Mouse (Mus musculus): ENCODE measurements at regions not wholly inside any gene's neighbourhood (a gene's known extent, or its start where the extent isn't known, plus 50 kb on each side); places are given as distances from the start of the nearest gene placed in this dataset.

- WGBS: 88% methylated on average over 11 of the region's 11 CpGs
- Histone ChIP-seq H3K4me2 (ENCODE audit: low read length) (no peak overlapping the region), H3K27ac (ENCODE audit: low read length) (no peak overlapping the region), H3K36me3 (ENCODE audit: control insufficient read depth, insufficient read depth) (no peaks in the 10 kb centered on the region), H3K9me3 (ENCODE audit: control insufficient read depth, low read length) (no peaks in the 10 kb centered on the region), H3K4me1 (replicated peaks; ENCODE audit: control insufficient read depth, insufficient read depth, low read length) (no peaks in the 10 kb centered on the region), H3K4me3 (replicated peaks; ENCODE audit: low read length) (no peak overlapping the region), H3K9ac (replicated peaks; ENCODE audit: low read depth, low read length) (no peak overlapping the region), H3K27me3 (replicated peaks; ENCODE audit: control insufficient read depth, insufficient read depth, low read length) (no peaks in the 10 kb centered on the region)
- no peak for ATAC-seq
Measured at GRCm38 (mm10) chr15:87074559-87074958, 469.5 kb upstream of the Fam19a5 start.

DNA sequence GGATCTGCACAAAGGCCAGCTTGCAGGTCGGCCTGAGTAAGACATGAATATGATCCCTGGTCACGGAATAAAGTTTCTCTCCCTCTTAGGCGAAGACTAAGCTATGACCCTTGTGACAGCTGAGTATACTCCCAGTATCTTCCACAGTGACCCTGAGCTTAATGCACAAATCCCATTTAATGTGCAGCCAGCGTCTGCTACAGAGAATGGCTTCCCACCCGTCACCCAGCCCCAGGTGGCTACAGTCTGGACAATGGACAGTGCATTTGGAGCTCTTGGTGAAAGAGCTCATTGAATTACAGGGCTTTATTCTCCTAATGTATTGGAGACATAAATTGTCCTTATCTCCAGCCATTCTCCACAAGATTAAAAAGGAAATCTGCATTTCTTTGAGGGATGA lies 454.3 kb upstream of the Fam19a5 start:
- no peak overlapping the region for H3K4me3 ChIP-seq (replicated peaks; ENCODE audit: low read length)
- H3K4me1 ChIP-seq (replicated peaks; ENCODE audit: control insufficient read depth, insufficient read depth, low read length): no peaks in the 10 kb centered on the region
- 62% methylated on average over 5 of the region's 5 CpGs for WGBS
- no peaks in the 10 kb centered on the region for H3K36me3 ChIP-seq (ENCODE audit: control insufficient read depth, insufficient read depth)
- ATAC-seq: no peak
- H3K27ac ChIP-seq (ENCODE audit: low read length): no peak overlapping the region
- no peak overlapping the region for H3K9ac ChIP-seq (replicated peaks; ENCODE audit: low read depth, low read length)
- H3K27me3 ChIP-seq (replicated peaks; ENCODE audit: control insufficient read depth, insufficient read depth, low read length): no peaks in the 10 kb centered on the region
- H3K4me2 ChIP-seq (ENCODE audit: low read length): no peak overlapping the region
- no peaks in the 10 kb centered on the region for H3K9me3 ChIP-seq (ENCODE audit: control insufficient read depth, low read length)

- Histone ChIP-seq H3K4me2 (ENCODE audit: low read length) (no peak overlapping the region), H3K4me3 (replicated peaks; ENCODE audit: low read length) (no peak overlapping the region), H3K27me3 (replicated peaks; ENCODE audit: control insufficient read depth, insufficient read depth, low read length) (no peaks in the 10 kb centered on the region), H3K9me3 (ENCODE audit: control insufficient read depth, low read length) (no peaks in the 10 kb centered on the region), H3K9ac (replicated peaks; ENCODE audit: low read depth, low read length) (no peak overlapping the region), H3K27ac (ENCODE audit: low read length) (no peak overlapping the region), H3K36me3 (ENCODE audit: control insufficient read depth, insufficient read depth) (no peaks in the 10 kb centered on the region), H3K4me1 (replicated peaks; ENCODE audit: control insufficient read depth, insufficient read depth, low read length) (no peaks in the 10 kb centered on the region)
- WGBS: 61% methylated on average over 7 of the region's 7 CpGs
- ATAC-seq: no peak
Measured at GRCm38 (mm10) chr15:87091048-87091777, 452.9 kb upstream of the Fam19a5 start.

DNA sequence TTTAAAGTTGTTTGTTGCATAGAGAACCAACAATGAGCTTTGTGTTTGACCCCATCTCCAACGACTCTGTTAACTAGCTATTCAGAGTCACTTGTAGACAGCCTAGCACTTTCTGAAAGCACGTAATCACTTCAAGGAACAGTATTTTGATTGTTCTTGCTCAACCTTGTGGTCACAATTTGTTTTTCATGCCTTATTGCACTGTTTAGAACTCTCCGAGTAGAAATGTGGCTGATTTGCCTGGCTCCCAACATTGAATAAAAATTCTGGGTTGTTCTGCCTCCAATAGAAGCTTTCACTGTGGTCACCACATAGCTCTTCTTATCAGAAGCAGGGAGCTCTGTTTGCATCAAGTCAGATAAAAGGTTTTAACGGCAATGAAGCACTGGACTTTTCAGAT lies 446.9 kb upstream of the Fam19a5 start:
- Histone ChIP-seq H3K4me3 (replicated peaks; ENCODE audit: low read length) (no peak overlapping the region), H3K27me3 (replicated peaks; ENCODE audit: control insufficient read depth, insufficient read depth, low read length) (no peaks in the 10 kb centered on the region), H3K9ac (replicated peaks; ENCODE audit: low read depth, low read length) (no peak overlapping the region), H3K4me1 (replicated peaks; ENCODE audit: control insufficient read depth, insufficient read depth, low read length) (no peaks in the 10 kb centered on the region), H3K9me3 (ENCODE audit: control insufficient read depth, low read length) (no peaks in the 10 kb centered on the region; the same call in 1 of the 2 replicates), H3K4me2 (ENCODE audit: low read length) (no peak overlapping the region), H3K36me3 (ENCODE audit: control insufficient read depth, insufficient read depth) (no peaks in the 10 kb centered on the region), H3K27ac (ENCODE audit: low read length) (no peak overlapping the region)
- 30% methylated on average over 4 of the region's 4 CpGs for WGBS
- ATAC-seq: no peak

- Histone ChIP-seq H3K27ac (ENCODE audit: low read length) (no peak overlapping the region), H3K4me1 (replicated peaks; ENCODE audit: control insufficient read depth, insufficient read depth, low read length) (peaks cover 6% of the 10 kb centered on the region; the same call in 1 of the 2 replicates), H3K4me3 (replicated peaks; ENCODE audit: low read length) (no peak overlapping the region), H3K4me2 (ENCODE audit: low read length) (no peak overlapping the region), H3K36me3 (ENCODE audit: control insufficient read depth, insufficient read depth) (no peaks in the 10 kb centered on the region), H3K9me3 (ENCODE audit: control insufficient read depth, low read length) (peaks cover 5% of the 10 kb centered on the region), H3K9ac (replicated peaks; ENCODE audit: low read depth, low read length) (no peak overlapping the region), H3K27me3 (replicated peaks; ENCODE audit: control insufficient read depth, insufficient read depth, low read length) (no peaks in the 10 kb centered on the region)
- no peak for ATAC-seq
- WGBS: 64% methylated on average over 4 of the region's 4 CpGs
Measured at GRCm38 (mm10) chr15:87101146-87101545, 443.0 kb upstream of the Fam19a5 start.

GRCm38 (mm10) chr15:87102211-87102610 lies 441.9 kb upstream of the Fam19a5 start:
- no peak for ATAC-seq

GRCm38 (mm10) chr15:87105951-87106350 lies 438.1 kb upstream of the Fam19a5 start:
- peaks cover 9% of the 10 kb centered on the region; the same call in 1 of the 2 replicates for H3K4me1 ChIP-seq (replicated peaks; ENCODE audit: control insufficient read depth, insufficient read depth, low read length)
- no peak overlapping the region for H3K9ac ChIP-seq (replicated peaks; ENCODE audit: low read depth, low read length)
- peak overlapping the region; percentile 12; the same call in 1 of the 2 replicates for H3K27ac ChIP-seq (ENCODE audit: low read length)
- H3K4me2 ChIP-seq (ENCODE audit: low read length): no peak overlapping the region
- no peaks in the 10 kb centered on the region for H3K36me3 ChIP-seq (ENCODE audit: control insufficient read depth, insufficient read depth)
- 58% methylated on average over 8 of the region's 8 CpGs for WGBS
- H3K4me3 ChIP-seq (replicated peaks; ENCODE audit: low read length): no peak overlapping the region
- H3K9me3 ChIP-seq (ENCODE audit: control insufficient read depth, low read length): peaks cover 5% of the 10 kb centered on the region; the same call in 1 of the 2 replicates
- peak; percentile 66 for ATAC-seq
- H3K27me3 ChIP-seq (replicated peaks; ENCODE audit: control insufficient read depth, insufficient read depth, low read length): no peaks in the 10 kb centered on the region

More at GRCm38 (mm10) chr15:87102211-87102610, 441.9 kb upstream of the Fam19a5 start:
- no peak overlapping the region for H3K27ac ChIP-seq (ENCODE audit: low read length)
- peaks cover 9% of the 10 kb centered on the region; the same call in 1 of the 2 replicates for H3K4me1 ChIP-seq (replicated peaks; ENCODE audit: control insufficient read depth, insufficient read depth, low read length)
- peaks cover 5% of the 10 kb centered on the region for H3K9me3 ChIP-seq (ENCODE audit: control insufficient read depth, low read length)
- H3K4me2 ChIP-seq (ENCODE audit: low read length): no peak overlapping the region
- H3K27me3 ChIP-seq (replicated peaks; ENCODE audit: control insufficient read depth, insufficient read depth, low read length): no peaks in the 10 kb centered on the region
- no peak overlapping the region for H3K4me3 ChIP-seq (replicated peaks; ENCODE audit: low read length)
- H3K9ac ChIP-seq (replicated peaks; ENCODE audit: low read depth, low read length): no peak overlapping the region
- WGBS: 76% methylated on average over 4 of the region's 4 CpGs
- no peaks in the 10 kb centered on the region for H3K36me3 ChIP-seq (ENCODE audit: control insufficient read depth, insufficient read depth)

GRCm38 (mm10) chr15:87107701-87108100 lies 436.4 kb upstream of the Fam19a5 start:
- Histone ChIP-seq H3K36me3 (ENCODE audit: control insufficient read depth, insufficient read depth) (no peaks in the 10 kb centered on the region), H3K27me3 (replicated peaks; ENCODE audit: control insufficient read depth, insufficient read depth, low read length) (no peaks in the 10 kb centered on the region), H3K27ac (ENCODE audit: low read length) (no peak overlapping the region), H3K4me1 (replicated peaks; ENCODE audit: control insufficient read depth, insufficient read depth, low read length) (peaks cover 9% of the 10 kb centered on the region; the same call in 1 of the 2 replicates), H3K4me3 (replicated peaks; ENCODE audit: low read length) (no peak overlapping the region), H3K9me3 (ENCODE audit: control insufficient read depth, low read length) (peaks cover 5% of the 10 kb centered on the region; the same call in 1 of the 2 replicates), H3K9ac (replicated peaks; ENCODE audit: low read depth, low read length) (no peak overlapping the region), H3K4me2 (ENCODE audit: low read length) (no peak overlapping the region)
- WGBS: 76% methylated on average over 4 of the region's 4 CpGs
- ATAC-seq: no peak

- WGBS: 74% methylated on average over 7 of the region's 7 CpGs
- H3K4me2 ChIP-seq (ENCODE audit: low read length): no peak overlapping the region
- ATAC-seq: no peak
Measured at GRCm38 (mm10) chr15:87108411-87108810, 435.7 kb upstream of the Fam19a5 start.

More at GRCm38 (mm10) chr15:87108411-87108810, 435.7 kb upstream of the Fam19a5 start:
- H3K27me3 ChIP-seq (replicated peaks; ENCODE audit: control insufficient read depth, insufficient read depth, low read length): no peaks in the 10 kb centered on the region
- no peak overlapping the region for H3K4me3 ChIP-seq (replicated peaks; ENCODE audit: low read length)
- H3K9ac ChIP-seq (replicated peaks; ENCODE audit: low read depth, low read length): no peak overlapping the region
- no peaks in the 10 kb centered on the region for H3K36me3 ChIP-seq (ENCODE audit: control insufficient read depth, insufficient read depth)
- peaks cover 5% of the 10 kb centered on the region; the same call in 1 of the 2 replicates for H3K9me3 ChIP-seq (ENCODE audit: control insufficient read depth, low read length)
- H3K27ac ChIP-seq (ENCODE audit: low read length): no peak overlapping the region
- peaks cover 9% of the 10 kb centered on the region; the same call in 1 of the 2 replicates for H3K4me1 ChIP-seq (replicated peaks; ENCODE audit: control insufficient read depth, insufficient read depth, low read length)

Data from forebrain, embryonic 16.5 days (tissue).